Mouse (Mus musculus): ENCODE measurements around the gene Cfap161. TPM values are rescaled to one million over a fixed set of nuclear protein-coding genes. Genes with fewer than 3 reads are reported as not detected.

The Cfap161 gene
- total RNA-seq, 2 experiments from 2014 or later, result not detected

DNA sequence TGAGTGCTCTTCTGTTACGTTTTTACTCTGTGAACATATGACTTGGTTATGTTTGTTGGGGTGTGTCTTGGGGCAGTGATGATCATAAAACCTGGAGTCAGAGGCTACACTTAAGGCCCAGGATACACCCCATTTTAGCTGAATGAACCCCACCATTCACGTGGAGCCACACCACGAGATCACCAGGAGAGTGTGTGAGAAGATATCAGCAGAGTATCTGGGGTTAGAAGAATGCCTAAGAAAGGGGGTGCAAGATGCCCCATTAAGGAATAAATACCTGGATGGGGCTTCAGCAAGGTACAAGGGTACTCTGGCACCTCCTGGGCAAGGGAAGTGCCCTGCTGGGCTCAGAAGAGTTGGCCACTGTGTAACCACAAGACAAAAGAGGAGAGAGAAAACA is 60.4 kb downstream of the Cfap161 start:
- intact Hi-C loops (cut with DNase I), result no loop called here

DNA sequence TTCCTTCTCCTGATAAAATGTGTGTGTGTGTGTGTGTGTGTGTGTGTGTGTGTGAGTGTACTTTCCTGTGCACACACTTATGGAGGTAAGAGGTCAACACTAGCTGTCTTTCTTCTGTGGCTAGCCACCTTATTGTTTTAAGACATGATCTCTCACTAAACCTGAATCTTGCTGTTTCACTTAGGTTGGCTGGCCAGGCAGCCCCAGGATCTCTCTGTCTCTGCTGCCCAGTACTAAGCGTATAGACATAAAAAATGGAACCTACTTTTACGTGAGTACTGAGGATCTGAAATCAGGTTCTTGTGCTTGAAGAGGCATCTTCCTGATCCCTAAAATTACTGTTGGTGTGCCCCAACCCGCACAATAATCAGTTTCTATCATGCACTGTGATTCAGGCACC is 61.9 kb downstream of the Cfap161 start:
- no peak for TF ChIP-seq CTCF (IDR thresholded peaks at IDR 0.05)
- DNase-seq, result no peak
- intact Hi-C loops (cut with DNase I), result no loop called here
- no peak overlapping the region for H3K27ac ChIP-seq
- H3K4me3 ChIP-seq, result no peak overlapping the region

More for the DNA sequence above, 60.4 kb downstream of the Cfap161 start:
- H3K27ac ChIP-seq, result no peak overlapping the region
- no peak for TF ChIP-seq CTCF (IDR thresholded peaks at IDR 0.05)
- no peak overlapping the region for H3K4me3 ChIP-seq
- DNase-seq, result no peak

- intact Hi-C loops (cut with DNase I), result no loop called here
- H3K27ac ChIP-seq, result no peak overlapping the region
- no peak for DNase-seq
- TF ChIP-seq CTCF (IDR thresholded peaks at IDR 0.05), result no peak
- H3K4me3 ChIP-seq, result no peak overlapping the region
These were observed 62.6 kb downstream of the Cfap161 start for GRCm38 (mm10) chr7:83731961-83732666.

DNA sequence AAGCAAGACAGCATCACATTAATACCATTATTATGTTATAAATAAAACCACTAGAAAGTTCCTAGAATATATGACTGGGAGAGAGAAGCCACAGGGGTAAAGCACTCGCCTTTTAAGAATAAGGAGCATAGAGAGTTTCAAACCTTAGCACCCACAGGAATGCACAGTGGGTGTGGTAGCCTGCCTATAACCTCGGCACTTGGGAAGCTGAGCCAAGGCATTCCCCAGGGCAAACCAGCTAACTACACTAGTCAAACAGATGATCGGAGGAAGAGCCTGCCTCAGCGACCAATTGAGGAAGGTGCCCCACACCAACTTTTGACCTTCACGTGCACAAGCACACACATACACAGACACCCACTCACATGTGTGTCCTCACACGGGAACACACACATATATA is 63.4 kb downstream of the Cfap161 start:
- no peak for DNase-seq
- no peak overlapping the region for H3K4me3 ChIP-seq
- no peak overlapping the region for H3K27ac ChIP-seq
- intact Hi-C loops (cut with DNase I), result no loop called here
- TF ChIP-seq CTCF (IDR thresholded peaks at IDR 0.05), result no peak

GRCm38 (mm10) chr7:83726936-83727632 is 67.6 kb downstream of the Cfap161 start:
- H3K4me3 ChIP-seq, result no peak overlapping the region
- no peak for TF ChIP-seq CTCF (IDR thresholded peaks at IDR 0.05)
- no peak overlapping the region for H3K27ac ChIP-seq
- no peak for DNase-seq
- intact Hi-C loops (cut with DNase I), result no loop called here

- TF ChIP-seq CTCF (IDR thresholded peaks at IDR 0.05), result no peak
- H3K4me3 ChIP-seq, result no peak overlapping the region
- intact Hi-C loops (cut with DNase I), result no loop called here
- H3K27ac ChIP-seq, result peak overlapping the region; percentile 28; the same call in 1 of the 2 replicates
- no peak for DNase-seq
These were observed 68.9 kb downstream of the Cfap161 start for GRCm38 (mm10) chr7:83725801-83726200.

DNA sequence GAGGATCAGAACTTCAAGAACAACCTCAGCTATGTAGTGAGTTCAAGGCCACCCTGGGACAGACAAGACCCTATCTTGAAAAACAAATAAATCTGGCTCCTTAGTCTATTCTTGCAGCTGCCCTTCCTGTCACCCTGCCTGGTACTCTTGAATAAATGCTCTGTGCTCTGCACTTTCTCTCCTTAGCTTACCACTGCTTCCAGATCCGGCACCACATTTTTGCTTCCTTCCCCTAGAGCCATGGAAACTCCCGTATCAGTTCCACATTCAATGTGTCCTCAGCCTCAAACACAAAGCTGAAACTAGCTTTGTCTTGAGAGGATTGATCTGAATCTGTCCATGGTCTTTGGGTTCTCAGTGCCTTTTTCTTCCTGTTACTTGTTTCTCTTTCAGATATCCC is 70.1 kb downstream of the Cfap161 start:
- no peak for TF ChIP-seq CTCF (IDR thresholded peaks at IDR 0.05)
- intact Hi-C loops (cut with DNase I), result no loop called here
- Histone ChIP-seq H3K27ac (peak overlapping the region; percentile 21), H3K4me3 (no peak overlapping the region)
- DNase-seq, result no peak

Other genes with a start within 250 kb of the Cfap161 start
- gene Tmc3, start 210.0 kb downstream of the Cfap161 start, total RNA-seq (2021), result not detected
- 1 to 10 TPM; 3.7 to 4.9 TPM for gene Stard5, start 162.9 kb downstream of the Cfap161 start, total RNA-seq (2021)
- gene Il16, start 49.2 kb downstream of the Cfap161 start, total RNA-seq (2021), result 1 to 10 TPM; 1.4 to 1.8 TPM
- 1 to 10 TPM; 1.2 to 3.2 TPM for gene Tlnrd1, start 89.4 kb upstream of the Cfap161 start, total RNA-seq (2021)
- gene Mesd, start 89.6 kb upstream of the Cfap161 start, total RNA-seq (2021), result 10 to 100 TPM; 22.2 to 33.3 TPM

Data from gastrocnemius, adult 2 months (tissue).